Mouse (Mus musculus) activated CD4-positive, CD25-positive, alpha-beta regulatory T cell, adult 4 months (primary cell): ENCODE data around the gene Tmem126b. TPM values are rescaled to one million over a fixed set of nuclear protein-coding genes. Genes with fewer than 3 reads are reported as not detected.

Experiments
- polyA plus RNA-seq, 2 experiments: library from polyadenylated mRNA; unstranded; fragments of 100-300 nt; shearing (Covaris generic); gene quantifications; one replicate each; pipeline ENCODE4 v1.2.1; 2017

The Tmem126b gene
- polyA plus RNA-seq, 2 experiments from 2014 or later = 32.3 to 39.5 TPM

Other genes starting within 250 kb of the Tmem126b start
- gene Ccdc83, start 210.2 kb downstream of the Tmem126b start, polyA plus RNA-seq = under 1 TPM in 1 of 2 experiments, not detected in 1; 0.32 TPM
- 10 to 100 TPM; 25.2 to 28.4 TPM for gene Sytl2, start 173.7 kb downstream of the Tmem126b start, polyA plus RNA-seq
- gene Ccdc89, start 49.4 kb downstream of the Tmem126b start, polyA plus RNA-seq = not detected
- 10 to 100 TPM; 22.8 to 29.8 TPM for gene Crebzf, start 33.3 kb downstream of the Tmem126b start, polyA plus RNA-seq
- gene Tmem126a, start 18.8 kb downstream of the Tmem126b start, polyA plus RNA-seq = 10 to 100 TPM; 77.7 to 89.8 TPM
- 1 to 10 TPM in 1 of 2 experiments, not detected in 1; 1.5 TPM for gene Dlg2, start 671 bp upstream of the Tmem126b start, polyA plus RNA-seq